Mouse (Mus musculus) forebrain, embryonic 15.5 days (tissue): ENCODE data around the gene Srd5a2. TPM values are rescaled to one million over a fixed set of nuclear protein-coding genes. Genes with fewer than 3 reads are reported as not detected.
"Not testable (repeated sequence)": the region's sequence is repeated elsewhere in the genome, so short reads cannot be mapped to it uniquely, and the experiment has no call there.

Source experiments
- ATAC-seq: fragments of 200-750 bp; cut with Nextera tagmentation; replicated peaks from 2 replicates; pipeline ENCODE4 v1.8.0; 2017; ENCODE audit warnings: mild to moderate bottlenecking, moderate TSS enrichment, moderate library complexity
- H3K27ac ChIP-seq: fragments of 300-500 bp; sonication (generic); replicated peaks from 2 replicates; pipeline ENCODE4 v1.5.1; 2015; ENCODE audit warnings: mild to moderate bottlenecking, inconsistent platforms
- H3K27me3 ChIP-seq: fragments of 300-500 bp; sonication (generic); 2 replicates; pipeline ENCODE4 v1.6.1; 2015; ENCODE audit warnings: inconsistent platforms
- H3K36me3 ChIP-seq: fragments of 300-500 bp; sonication (generic); 2 replicates; pipeline ENCODE4 v1.6.1; 2015; ENCODE audit warnings: mild to moderate bottlenecking, inconsistent platforms
- H3K4me1 ChIP-seq: fragments of 300-500 bp; sonication (generic); 2 replicates; pipeline ENCODE4 v1.6.1; 2015; ENCODE audit warnings: inconsistent platforms
- H3K4me2 ChIP-seq: fragments of 300-500 bp; sonication (generic); replicated peaks from 2 replicates; pipeline ENCODE4 v1.6.1; 2015; ENCODE audit warnings: mild to moderate bottlenecking, inconsistent platforms
- H3K4me3 ChIP-seq: fragments of 300-500 bp; sonication (generic); 2 replicates; pipeline ENCODE4 v1.5.1; 2015; ENCODE audit warnings: mild to moderate bottlenecking, inconsistent platforms
- H3K9ac ChIP-seq: fragments of 300-500 bp; sonication (generic); replicated peaks from 2 replicates; pipeline ENCODE4 v1.6.1; 2015; ENCODE audit warnings: mild to moderate bottlenecking, inconsistent platforms
- H3K9me3 ChIP-seq: fragments of 300-500 bp; sonication (generic); 2 replicates; pipeline ENCODE4 v1.6.1; 2016; ENCODE audit warnings: inconsistent platforms
- WGBS: fragments of 180-500 bp; shearing (Covaris S2); methylation state at CpG from one replicate; pipeline ENCODE4 v1.1.7; 2015; ENCODE audit warnings: mixed read lengths; 5-methylcytosine and 5-hydroxymethylcytosine counted together
- polyA plus RNA-seq: library from polyadenylated mRNA; unstranded; fragments of >200 nt; fragmentation: Nextera tagmentation; extraction: Ambion mirVana; gene quantifications from 2 replicates; pipeline ENCODE4 v1.2.1, GENCODE M21; 2015

Srd5a2 gene
- polyA plus RNA-seq = not detected in 2 replicates

DNA sequence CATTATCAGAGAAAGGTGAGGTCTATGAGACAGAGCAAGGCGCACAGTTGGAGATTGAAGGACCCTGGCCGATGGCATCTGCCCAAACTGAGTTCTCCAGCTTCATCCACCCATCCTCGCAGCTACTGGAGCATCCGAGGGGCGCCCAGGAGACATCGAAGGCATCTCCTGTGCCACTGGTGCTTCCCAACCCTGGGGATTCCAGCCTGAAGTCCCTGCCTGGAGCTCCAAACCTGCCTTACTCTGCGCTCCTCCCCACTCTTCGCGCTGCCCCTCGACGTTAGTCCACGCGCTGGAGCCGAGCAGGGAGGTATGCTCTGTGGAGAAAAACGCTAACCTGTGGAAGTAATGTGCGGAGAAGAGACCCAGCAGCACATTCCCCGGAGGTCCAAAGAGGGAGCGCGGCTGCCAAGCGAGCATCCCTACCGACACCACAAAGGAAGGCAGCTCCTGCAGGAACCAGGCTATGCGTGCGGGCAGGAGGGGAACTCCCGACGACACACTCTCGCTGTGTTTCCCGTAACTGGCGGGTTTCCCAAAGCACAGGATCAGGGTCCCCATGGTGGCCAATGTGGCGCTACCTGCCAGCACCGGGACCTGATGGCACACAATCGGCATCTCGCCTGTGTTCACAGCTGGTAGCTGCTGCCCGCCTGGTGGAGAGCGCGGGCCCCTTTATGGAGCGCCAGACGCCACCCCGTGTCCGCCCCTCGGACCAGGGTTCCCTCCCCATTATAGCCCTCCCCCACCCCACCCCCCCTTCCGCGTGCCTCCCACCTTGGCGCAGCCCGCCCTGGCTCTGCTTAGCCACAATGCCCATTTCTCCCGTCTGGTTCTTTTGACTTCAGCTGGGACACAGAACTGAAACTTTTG lies at the start of gene Srd5a2:
Gene Srd5a2, minus strand, starts transcription at position 707 of the 873 bp plus-strand sequence.
- H3K27me3 ChIP-seq = peaks cover 45% of the 10 kb centered on the region
- WGBS = under 1% methylated on average over 45 of the region's 45 CpGs

GRCm38 (mm10) chr17:74088886-74089678 lies 41.4 kb upstream of the Srd5a2 start:
- Histone ChIP-seq H3K27ac (no peak overlapping the region), H3K4me2 (no peak overlapping the region), H3K9me3 (no peaks in the 10 kb centered on the region), H3K27me3 (no peaks in the 10 kb centered on the region), H3K36me3 (no peaks in the 10 kb centered on the region), H3K9ac (no peak overlapping the region), H3K4me3 (no peak overlapping the region), H3K4me1 (no peaks in the 10 kb centered on the region)
- ATAC-seq = no peak
- 83% methylated on average over 5 of the region's 5 CpGs for WGBS

More for the DNA sequence above, at the start of gene Srd5a2:
- H3K27ac ChIP-seq = no peak within 1 kb of the TSS
- H3K36me3 ChIP-seq = no peaks in the 10 kb centered on the region
- H3K4me3 ChIP-seq = peak within 1 kb of the TSS; percentile 29
- peak within 1 kb of the TSS; percentile 45 for H3K4me2 ChIP-seq
- H3K9ac ChIP-seq = no peak within 1 kb of the TSS; the same call in 1 of the 2 replicates
- peak; percentile 74 for ATAC-seq
- H3K9me3 ChIP-seq = no peaks in the 10 kb centered on the region
- peaks cover 16% of the 10 kb centered on the region for H3K4me1 ChIP-seq

DNA sequence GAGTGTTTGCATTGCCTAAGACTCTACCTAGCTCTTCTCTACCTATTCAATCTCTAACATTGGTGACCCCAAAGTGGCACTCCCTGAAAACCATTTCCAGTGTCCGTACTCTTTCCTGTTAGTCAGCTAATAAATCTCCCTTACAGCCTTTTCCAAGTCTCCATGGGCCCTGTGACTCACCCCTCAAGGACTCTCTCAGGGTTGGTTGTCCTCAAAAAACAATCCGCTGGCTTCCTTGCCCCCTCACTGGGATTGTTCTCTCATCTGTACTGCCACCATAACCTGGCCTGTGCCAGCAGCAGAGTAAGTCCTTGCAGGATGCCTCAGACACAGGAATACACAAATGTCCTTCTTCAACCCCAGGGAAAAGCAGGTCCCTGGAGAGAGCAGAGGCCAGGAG lies 40.3 kb upstream of the Srd5a2 start:
- WGBS = 87% methylated on average over 2 of the region's 2 CpGs
- H3K27ac ChIP-seq = no peak overlapping the region
- no peaks in the 10 kb centered on the region for H3K36me3 ChIP-seq
- ATAC-seq = no peak
- H3K4me3 ChIP-seq = no peak overlapping the region
- no peaks in the 10 kb centered on the region for H3K4me1 ChIP-seq
- H3K4me2 ChIP-seq = no peak overlapping the region
- no peak overlapping the region for H3K9ac ChIP-seq
- no peaks in the 10 kb centered on the region for H3K27me3 ChIP-seq
- no peaks in the 10 kb centered on the region for H3K9me3 ChIP-seq

DNA sequence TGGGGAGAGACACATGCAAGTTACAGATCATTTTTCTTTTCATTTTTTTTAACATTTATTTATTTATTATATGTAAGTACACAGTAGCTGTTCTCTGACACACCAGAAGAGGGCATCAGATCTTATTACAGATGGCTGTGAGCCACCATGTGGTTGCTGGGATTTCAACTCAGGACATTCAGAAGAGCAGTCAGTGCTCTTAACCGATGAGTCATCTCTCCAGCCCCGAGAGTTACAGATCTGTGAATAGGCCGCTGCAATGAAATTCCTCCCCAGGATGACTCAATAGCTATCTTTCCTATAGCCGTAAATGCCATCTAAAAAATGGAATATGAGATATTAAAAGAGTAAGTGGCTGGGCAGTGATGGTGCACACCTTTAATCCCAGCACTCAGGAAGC lies 35.7 kb upstream of the Srd5a2 start:
- no peak overlapping the region for H3K27ac ChIP-seq
- H3K9me3 ChIP-seq = no peaks in the 10 kb centered on the region
- H3K4me3 ChIP-seq = no peak overlapping the region
- WGBS = 95% methylated on average over 4 of the region's 4 CpGs
- no peaks in the 10 kb centered on the region for H3K4me1 ChIP-seq
- no peak overlapping the region for H3K9ac ChIP-seq
- H3K36me3 ChIP-seq = no peaks in the 10 kb centered on the region
- no peaks in the 10 kb centered on the region for H3K27me3 ChIP-seq
- H3K4me2 ChIP-seq = no peak overlapping the region
- no peak for ATAC-seq

GRCm38 (mm10) chr17:74080076-74080615 lies 32.4 kb upstream of the Srd5a2 start:
- WGBS = 91% methylated on average over 6 of the region's 6 CpGs
- Histone ChIP-seq H3K4me1 (no peaks in the 10 kb centered on the region), H3K27ac (no peak overlapping the region), H3K9me3 (no peaks in the 10 kb centered on the region), H3K9ac (no peak overlapping the region), H3K27me3 (no peaks in the 10 kb centered on the region), H3K4me3 (no peak overlapping the region), H3K4me2 (no peak overlapping the region), H3K36me3 (no peaks in the 10 kb centered on the region)
- no peak for ATAC-seq

DNA sequence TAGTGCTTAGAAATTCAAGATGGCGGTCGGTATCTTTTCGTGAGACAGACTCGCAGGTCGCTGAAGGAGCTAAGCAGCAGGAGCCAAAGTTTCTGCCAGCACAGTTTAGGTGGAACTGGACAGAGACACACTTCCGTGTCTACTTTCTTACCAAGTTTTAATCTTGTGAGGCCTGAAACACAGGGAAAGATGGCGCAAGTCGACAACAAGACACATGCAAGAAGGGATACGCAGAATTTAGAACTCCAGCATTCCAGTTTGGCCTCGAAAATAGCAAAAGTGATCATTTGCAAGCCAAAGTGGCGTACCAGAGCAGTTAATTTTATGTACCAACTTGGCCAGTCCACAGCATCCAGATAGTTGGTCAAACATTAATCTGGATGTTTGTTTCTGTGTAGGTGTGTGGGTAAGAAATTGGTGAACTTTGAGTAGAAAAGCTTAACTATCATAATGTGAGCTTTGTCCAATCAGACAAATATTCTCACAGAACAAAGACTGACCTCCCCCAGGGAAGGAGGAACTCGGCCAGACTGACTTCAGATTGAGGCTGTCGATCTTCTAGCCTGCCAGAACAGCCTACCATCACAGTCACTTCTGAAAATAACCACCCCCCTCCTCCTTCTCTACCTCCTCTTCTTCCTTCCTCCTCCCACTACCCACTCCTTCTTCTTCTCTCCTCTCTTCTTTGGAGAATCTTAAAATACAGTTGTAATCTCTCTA lies 31.2 kb upstream of the Srd5a2 start:
- Histone ChIP-seq H3K27me3 (no peaks in the 10 kb centered on the region), H3K4me1 (no peaks in the 10 kb centered on the region)
- WGBS = 87% methylated on average over 13 of the region's 13 CpGs

GRCm38 (mm10) chr17:74073067-74073466 lies 25.4 kb upstream of the Srd5a2 start:
- not testable (repeated sequence) for ATAC-seq, H3K4me2 ChIP-seq, H3K27me3 ChIP-seq, H3K36me3 ChIP-seq, H3K4me1 ChIP-seq, H3K9me3 ChIP-seq, H3K9ac ChIP-seq, H3K27ac ChIP-seq, H3K4me3 ChIP-seq
- WGBS = 90% methylated on average over 5 of the region's 5 CpGs

More for the DNA sequence above, 31.2 kb upstream of the Srd5a2 start:
- Histone ChIP-seq H3K9ac (no peak overlapping the region), H3K9me3 (no peaks in the 10 kb centered on the region), H3K4me2 (no peak overlapping the region), H3K36me3 (no peaks in the 10 kb centered on the region), H3K27ac (no peak overlapping the region), H3K4me3 (no peak overlapping the region)
- no peak for ATAC-seq

- not testable (repeated sequence) for H3K36me3 ChIP-seq, H3K4me1 ChIP-seq, H3K9me3 ChIP-seq, H3K4me3 ChIP-seq, H3K27ac ChIP-seq, H3K27me3 ChIP-seq, H3K4me2 ChIP-seq, H3K9ac ChIP-seq, ATAC-seq
- 87% methylated on average over 5 of the region's 5 CpGs for WGBS
Measured at GRCm38 (mm10) chr17:74062763-74063162, 15.0 kb upstream of the Srd5a2 start.

GRCm38 (mm10) chr17:74048229-74048816 lies 607 bp upstream of the Srd5a2 start:
- H3K4me2 ChIP-seq = peak overlapping the region; percentile 45
- peaks cover 45% of the 10 kb centered on the region for H3K27me3 ChIP-seq
- no peaks in the 10 kb centered on the region for H3K9me3 ChIP-seq
- no peak overlapping the region for H3K9ac ChIP-seq
- no peaks in the 10 kb centered on the region for H3K36me3 ChIP-seq
- 4% methylated on average over 19 of the region's 19 CpGs for WGBS
- no peak overlapping the region for H3K27ac ChIP-seq
- H3K4me1 ChIP-seq = peaks cover 16% of the 10 kb centered on the region
- 0 out of 2 replicates have a peak, but pooled peaks have one; percentile 26 for ATAC-seq
- peak overlapping the region; percentile 29 for H3K4me3 ChIP-seq

DNA sequence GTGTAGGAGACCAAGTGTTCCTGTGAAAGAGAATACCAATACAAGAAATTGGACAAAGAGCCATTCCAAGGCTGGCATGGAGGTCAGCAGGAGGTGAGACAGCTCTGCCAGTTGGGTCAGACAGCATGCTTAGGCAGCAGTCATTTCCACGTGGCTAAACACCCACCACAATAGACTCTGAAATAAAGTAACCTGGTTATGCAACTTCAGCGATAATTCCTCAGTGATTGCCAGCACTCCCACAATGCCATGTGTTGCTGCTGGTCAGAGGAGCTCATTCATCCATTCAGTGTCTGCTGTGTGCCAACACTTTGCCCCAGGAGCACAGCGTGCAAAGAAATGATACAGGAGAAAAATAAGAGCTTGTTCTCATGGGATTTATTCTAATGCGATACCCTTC lies 4.0 kb downstream of the Srd5a2 start:
- no peaks in the 10 kb centered on the region for H3K9me3 ChIP-seq
- no peak overlapping the region for H3K27ac ChIP-seq
- peaks cover 36% of the 10 kb centered on the region for H3K27me3 ChIP-seq
- no peaks in the 10 kb centered on the region for H3K36me3 ChIP-seq
- H3K4me3 ChIP-seq = no peak overlapping the region
- H3K4me2 ChIP-seq = no peak overlapping the region
- no peak for ATAC-seq
- no peak overlapping the region for H3K9ac ChIP-seq
- 40% methylated on average over 4 of the region's 4 CpGs for WGBS
- peaks cover 16% of the 10 kb centered on the region for H3K4me1 ChIP-seq

GRCm38 (mm10) chr17:74020526-74021203 lies 27.1 kb downstream of the Srd5a2 start:
- Histone ChIP-seq H3K27me3 (no peaks in the 10 kb centered on the region), H3K4me2 (peak overlapping the region; percentile 33), H3K9me3 (no peaks in the 10 kb centered on the region), H3K36me3 (no peaks in the 10 kb centered on the region), H3K27ac (no peak overlapping the region), H3K4me3 (no peak overlapping the region), H3K9ac (no peak overlapping the region), H3K4me1 (peaks cover 7% of the 10 kb centered on the region; the same call in 1 of the 2 replicates)
- 41% methylated on average over 8 of the region's 8 CpGs for WGBS
- ATAC-seq = peak; percentile 92
